Mouse (Mus musculus) kidney, embryonic 16.5 days (tissue): ENCODE results near the gene Olfr874. TPM values are rescaled to one million over a fixed set of nuclear protein-coding genes. Genes with fewer than 3 reads are reported as not detected.
"Not testable (repeated sequence)": the region's sequence is repeated elsewhere in the genome, so short reads cannot be mapped to it uniquely, and the experiment has no call there.

Experiments used
- ATAC-seq: fragments of 200-750 bp; cut with Nextera tagmentation; 2 replicates; pipeline ENCODE4 v1.8.0; 2017; ENCODE audit warnings: moderate TSS enrichment; ENCODE audit not compliant: low FRiP score, low TSS enrichment
- H3K27ac ChIP-seq: fragments of 300-500 bp; sonication (generic); 2 replicates; pipeline ENCODE4 v1.5.1; 2014; ENCODE audit warnings: low read length
- H3K27me3 ChIP-seq: fragments of 300-500 bp; sonication (generic); 2 replicates; pipeline ENCODE4 v1.6.1; 2014; ENCODE audit warnings: low read length, control low read depth, mixed read lengths; ENCODE audit not compliant: insufficient read depth
- H3K36me3 ChIP-seq: fragments of 300-500 bp; sonication (generic); 2 replicates; pipeline ENCODE4 v1.6.1; 2014; ENCODE audit warnings: low read length, control low read depth, mixed read lengths; ENCODE audit not compliant: insufficient read depth
- H3K4me1 ChIP-seq: fragments of 300-500 bp; sonication (generic); 2 replicates; pipeline ENCODE4 v1.6.1; 2014; ENCODE audit warnings: low read length, control low read depth, mixed read lengths; ENCODE audit not compliant: insufficient read depth
- H3K4me2 ChIP-seq: fragments of 300-500 bp; sonication (generic); replicated peaks from 2 replicates; pipeline ENCODE4 v1.6.1; 2014; ENCODE audit warnings: low read depth, low read length
- H3K4me3 ChIP-seq: fragments of 300-500 bp; sonication (generic); 2 replicates; pipeline ENCODE4 v1.5.1; 2014; ENCODE audit warnings: mild to moderate bottlenecking, low read length
- H3K9ac ChIP-seq: fragments of 300-500 bp; sonication (generic); replicated peaks from 2 replicates; pipeline ENCODE4 v1.6.1; 2014; ENCODE audit warnings: low read length
- H3K9me3 ChIP-seq: fragments of 300-500 bp; sonication (generic); 2 replicates; pipeline ENCODE4 v1.6.1; 2016; ENCODE audit warnings: low read length, control low read depth
- WGBS: fragments of 180-500 bp; shearing (Covaris S2); extraction: QIAGEN DNeasy Blood & Tissue Kit; methylation state at CpG from one replicate; pipeline ENCODE4 v1.1.7; 2014; 5-methylcytosine and 5-hydroxymethylcytosine counted together
- polyA plus RNA-seq: library from polyadenylated mRNA; unstranded; fragments of >200 nt; fragmentation: Nextera tagmentation; extraction: Ambion mirVana; gene quantifications from 2 replicates; pipeline ENCODE4 v1.2.1, GENCODE M21; 2015

Olfr874 gene
- polyA plus RNA-seq, 1 experiment from 2014 or later = not detected

GRCm38 (mm10) chr9:37782766-37783260 is 37.9 kb downstream of the Olfr874 start:
- Histone ChIP-seq H3K27ac (peak overlapping the region; percentile 65; the same call in 1 of the 2 replicates), H3K4me2 (peak overlapping the region; percentile 53), H3K4me1 (peaks cover 7% of the 10 kb centered on the region), H3K9me3 (no peaks in the 10 kb centered on the region), H3K27me3 (no peaks in the 10 kb centered on the region), H3K4me3 (peak overlapping the region; percentile 29), H3K9ac (peak overlapping the region; percentile 64), H3K36me3 (no peaks in the 10 kb centered on the region)
- peak; percentile 93 for ATAC-seq
- 6% methylated on average over 7 of the region's 7 CpGs for WGBS

- not testable (repeated sequence) for H3K9me3 ChIP-seq, H3K9ac ChIP-seq, H3K27ac ChIP-seq, H3K36me3 ChIP-seq, H3K4me1 ChIP-seq, H3K27me3 ChIP-seq
- Histone ChIP-seq H3K4me3 (peak overlapping the region; percentile 29; the same call in 1 of the 2 replicates), H3K4me2 (peak overlapping the region; percentile 53)
- WGBS = 66% methylated on average over 9 of the region's 15 CpGs
- ATAC-seq = peak; percentile 90
Observed at GRCm38 (mm10) chr9:37783394-37784387, 38.8 kb downstream of the Olfr874 start.

- Histone ChIP-seq H3K4me1 (peaks cover 7% of the 10 kb centered on the region), H3K4me2 (no peak overlapping the region), H3K36me3 (no peaks in the 10 kb centered on the region), H3K4me3 (no peak overlapping the region), H3K9me3 (no peaks in the 10 kb centered on the region), H3K27ac (no peak overlapping the region), H3K9ac (no peak overlapping the region), H3K27me3 (no peaks in the 10 kb centered on the region)
- WGBS = 75% methylated on average over 2 of the region's 2 CpGs
- ATAC-seq = no peak
Observed at GRCm38 (mm10) chr9:37786411-37786810, 41.5 kb downstream of the Olfr874 start.

Other genes with a start within 250 kb of the Olfr874 start
- 87.0 and 96.5 TPM in 2 replicates for gene Esam, start 217.0 kb upstream of the Olfr874 start, polyA plus RNA-seq
- 2.4 and 2.8 TPM in 2 replicates for gene Vsig2, start 205.9 kb upstream of the Olfr874 start, polyA plus RNA-seq
- gene Nrgn, start 192.2 kb upstream of the Olfr874 start, polyA plus RNA-seq = 2.1 and 2.6 TPM in 2 replicates
- gene Siae, start 189.4 kb upstream of the Olfr874 start, polyA plus RNA-seq = 13.2 and 13.6 TPM in 2 replicates
- gene Spa17, start 131.4 kb upstream of the Olfr874 start, polyA plus RNA-seq = 6.1 and 6.6 TPM in 2 replicates
- 146 and 147 TPM in 2 replicates for gene Tbrg1, start 87.8 kb upstream of the Olfr874 start, polyA plus RNA-seq
- 0.06 TPM in 1 of 2 replicates, not detected in the other for gene Panx3, start 75.9 kb upstream of the Olfr874 start, polyA plus RNA-seq
- gene Olfr160, start 28.9 kb upstream of the Olfr874 start, polyA plus RNA-seq = not detected in 2 replicates
- gene Olfr875, start 26.8 kb downstream of the Olfr874 start, polyA plus RNA-seq = 0.16 TPM in 1 of 2 replicates, not detected in the other
- gene Olfr876, start 57.9 kb downstream of the Olfr874 start, polyA plus RNA-seq = not detected in 2 replicates
- not detected in 2 replicates for gene Olfr877, start 109.2 kb downstream of the Olfr874 start, polyA plus RNA-seq
- not detected in 2 replicates for gene Olfr145, start 151.6 kb downstream of the Olfr874 start, polyA plus RNA-seq
- not detected in 2 replicates for gene Olfr878, start 172.7 kb downstream of the Olfr874 start, polyA plus RNA-seq
- not detected in 2 replicates for gene Olfr881, start 246.7 kb downstream of the Olfr874 start, polyA plus RNA-seq